22 mouse cellular contexts compared by ENCODE assay signal in the genomic region with DNA sequence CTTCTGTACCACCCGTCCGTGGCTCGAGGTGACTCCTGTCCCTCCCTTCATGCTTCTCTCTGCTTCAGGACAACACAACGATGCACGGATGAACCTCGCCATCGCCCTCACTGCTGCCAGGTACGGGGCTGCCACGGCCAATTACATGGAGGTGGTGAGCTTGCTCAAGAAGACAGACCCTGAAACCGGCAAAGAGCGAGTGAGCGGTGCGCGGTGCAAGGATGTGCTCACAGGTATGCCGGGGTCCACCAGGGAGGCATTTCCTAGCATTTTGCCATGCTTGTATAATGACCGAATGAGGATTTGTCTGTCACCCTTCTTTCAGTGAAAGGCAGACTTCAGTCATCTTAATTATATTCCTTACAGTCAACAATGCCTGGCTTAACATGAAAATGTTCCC.
"Had no signal": no experiment of that assay in that cellular context is flagged by ENCODE, and none has a peak within 500 bp of the region (broad histone marks: within the 10 kb centered on the region; RNA-seq: fewer than 3 reads in every experiment).

No protein-coding gene starts in this region.

- DNase-seq: kidney, adult 11 months; kidney, adult 8-10 months; kidney, postnatal 10 days; kidney, postnatal 36 days; layer of hippocampus, postnatal 36 days; liver, postnatal 0 days; lung, embryonic 14.5 days; thymus, adult 2 months; thymus, postnatal 14 days; thymus, postnatal 4 days had no signal

- H3K36me3 ChIP-seq: kidney, embryonic 15.5 days; limb, embryonic 12.5 days; limb, embryonic 15.5 days; midbrain, embryonic 12.5 days; neural tube, embryonic 12.5 days; neural tube, embryonic 15.5 days had no signal

- H3K27ac ChIP-seq: kidney, embryonic 15.5 days; left cerebral cortex, adult 2 months; limb, embryonic 12.5 days; limb, embryonic 15.5 days; liver, embryonic 14.5 days; macrophage; midbrain, embryonic 12.5 days; neural tube, embryonic 12.5 days; neural tube, embryonic 15.5 days; stomach, postnatal 0 days had no signal

- H3K4me1 ChIP-seq: kidney, embryonic 15.5 days; limb, embryonic 15.5 days; neural tube, embryonic 12.5 days; neural tube, embryonic 15.5 days had no signal

- H3K4me2 ChIP-seq: kidney, embryonic 15.5 days; limb, embryonic 12.5 days; limb, embryonic 15.5 days; liver, embryonic 11.5 days; lung, embryonic 14.5 days; midbrain, embryonic 12.5 days; neural tube, embryonic 12.5 days; neural tube, embryonic 15.5 days had no signal

- H3K4me3 ChIP-seq: kidney, embryonic 15.5 days; left cerebral cortex, adult 2 months; limb, embryonic 12.5 days; limb, embryonic 15.5 days; midbrain, embryonic 12.5 days; neural tube, embryonic 12.5 days; neural tube, embryonic 15.5 days had no signal

- H3K9me3 ChIP-seq: kidney, embryonic 15.5 days; limb, embryonic 12.5 days; limb, embryonic 15.5 days; midbrain, embryonic 12.5 days; neural tube, embryonic 12.5 days; neural tube, embryonic 15.5 days had no signal

- H3K27me3 ChIP-seq: kidney, embryonic 15.5 days; limb, embryonic 12.5 days; limb, embryonic 15.5 days; midbrain, embryonic 12.5 days; neural tube, embryonic 12.5 days; neural tube, embryonic 15.5 days had no signal

- H3K9ac ChIP-seq: kidney, embryonic 15.5 days; limb, embryonic 12.5 days; limb, embryonic 15.5 days; liver, embryonic 14.5 days; liver, postnatal 0 days; lung, embryonic 14.5 days; midbrain, embryonic 12.5 days; neural tube, embryonic 12.5 days; neural tube, embryonic 15.5 days had no signal

- ATAC-seq: liver, postnatal 0 days; lung, postnatal 0 days had no signal
